Mouse (Mus musculus): ENCODE measurements around the gene Iqsec3. TPM values are rescaled to one million over a fixed set of nuclear protein-coding genes. Genes with fewer than 3 reads are reported as not detected.
"Not testable (repeated sequence)": the region's sequence is repeated elsewhere in the genome, so short reads cannot be mapped to it uniquely, and the experiment has no call there.

Iqsec3 gene
- total and polyA plus RNA-seq, 2 experiments from 2014 or later: 10.7 to 50.3 TPM

DNA sequence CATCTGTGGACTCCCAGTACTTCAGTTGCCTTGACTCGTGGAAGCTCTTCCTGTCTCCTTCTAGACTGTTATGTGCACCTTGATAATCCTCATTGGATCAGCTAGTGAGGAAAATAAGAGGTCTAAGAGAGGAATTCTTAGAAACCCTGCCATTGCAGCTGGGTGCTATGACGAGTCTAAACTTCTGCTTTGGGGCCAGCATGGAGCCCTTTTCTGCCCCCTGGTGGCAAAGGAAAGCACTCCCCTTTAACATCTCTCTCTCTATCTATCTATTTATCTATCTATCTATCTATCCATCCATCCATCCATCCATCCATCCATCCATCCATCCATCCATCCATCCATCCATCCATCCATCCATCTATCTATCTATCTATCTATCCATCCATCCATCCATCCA lies 106.9 kb downstream of the Iqsec3 start:
- not testable (repeated sequence) for H3K4me3 ChIP-seq (ENCODE audit: low read depth, low read length); DNase-seq (ENCODE audit: low spot score); H3K9me3 ChIP-seq (ENCODE audit: low read length); H3K4me1 ChIP-seq (ENCODE audit: insufficient read depth, low read length); H3K9ac ChIP-seq (replicated peaks; ENCODE audit: low read length, poor library complexity, severe bottlenecking); H3K27me3 ChIP-seq (ENCODE audit: insufficient read depth, low read length); ATAC-seq (ENCODE audit: low FRiP score); H3K36me3 ChIP-seq (ENCODE audit: insufficient read depth, low read length); H3K4me2 ChIP-seq (ENCODE audit: low read depth, low read length, poor library complexity, severe bottlenecking); H3K27ac ChIP-seq (ENCODE audit: low read depth, low read length)
- 30% methylated on average over 2 of the region's 2 CpGs for WGBS
- TF ChIP-seq CTCF (IDR thresholded peaks at IDR 0.05): peak; percentile 50

GRCm38 (mm10) chr6:121363956-121364355 lies 109.5 kb downstream of the Iqsec3 start:
- no peak overlapping the region for H3K4me3 ChIP-seq (ENCODE audit: low read depth, low read length)
- TF ChIP-seq CTCF (IDR thresholded peaks at IDR 0.05): no peak
- DNase-seq (ENCODE audit: low spot score) (peak; percentile 58), ATAC-seq (ENCODE audit: low FRiP score) (no peak)
- H3K27ac ChIP-seq (ENCODE audit: low read depth, low read length): no peak overlapping the region
- 83% methylated on average over 4 of the region's 4 CpGs for WGBS
- H3K27me3 ChIP-seq (ENCODE audit: insufficient read depth, low read length): no peaks in the 10 kb centered on the region
- no peaks in the 10 kb centered on the region for H3K9me3 ChIP-seq (ENCODE audit: low read length)
- H3K4me1 ChIP-seq (ENCODE audit: insufficient read depth, low read length): no peaks in the 10 kb centered on the region
- no peak overlapping the region for H3K4me2 ChIP-seq (ENCODE audit: low read depth, low read length, poor library complexity, severe bottlenecking)
- no peak overlapping the region for H3K9ac ChIP-seq (replicated peaks; ENCODE audit: low read length, poor library complexity, severe bottlenecking)
- no peaks in the 10 kb centered on the region for H3K36me3 ChIP-seq (ENCODE audit: insufficient read depth, low read length)

- Histone ChIP-seq H3K9ac (replicated peaks; ENCODE audit: low read length, poor library complexity, severe bottlenecking) (no peak overlapping the region), H3K9me3 (ENCODE audit: low read length) (no peaks in the 10 kb centered on the region), H3K27ac (ENCODE audit: low read depth, low read length) (no peak overlapping the region), H3K4me3 (ENCODE audit: low read depth, low read length) (no peak overlapping the region), H3K27me3 (ENCODE audit: insufficient read depth, low read length) (no peaks in the 10 kb centered on the region), H3K36me3 (ENCODE audit: insufficient read depth, low read length) (no peaks in the 10 kb centered on the region), H3K4me2 (ENCODE audit: low read depth, low read length, poor library complexity, severe bottlenecking) (no peak overlapping the region), H3K4me1 (ENCODE audit: insufficient read depth, low read length) (no peaks in the 10 kb centered on the region)
- no peak for TF ChIP-seq CTCF (IDR thresholded peaks at IDR 0.05)
- ATAC-seq (ENCODE audit: low FRiP score) (no peak), DNase-seq (ENCODE audit: low spot score) (no peak)
- 76% methylated on average over 6 of the region's 6 CpGs for WGBS
Measured at GRCm38 (mm10) chr6:121363061-121363460, 110.4 kb downstream of the Iqsec3 start.

GRCm38 (mm10) chr6:121357232-121357631 lies 116.2 kb downstream of the Iqsec3 start:
- Histone ChIP-seq H3K4me2 (ENCODE audit: low read depth, low read length, poor library complexity, severe bottlenecking) (no peak overlapping the region), H3K27me3 (ENCODE audit: insufficient read depth, low read length) (peaks cover 3% of the 10 kb centered on the region; the same call in 1 of the 2 replicates), H3K4me3 (ENCODE audit: low read depth, low read length) (no peak overlapping the region), H3K9ac (replicated peaks; ENCODE audit: low read length, poor library complexity, severe bottlenecking) (no peak overlapping the region), H3K9me3 (ENCODE audit: low read length) (no peaks in the 10 kb centered on the region), H3K27ac (ENCODE audit: low read depth, low read length) (no peak overlapping the region), H3K4me1 (ENCODE audit: insufficient read depth, low read length) (no peaks in the 10 kb centered on the region), H3K36me3 (ENCODE audit: insufficient read depth, low read length) (no peaks in the 10 kb centered on the region)
- 64% methylated on average over 6 of the region's 6 CpGs for WGBS
- DNase-seq (ENCODE audit: low spot score) (no peak), ATAC-seq (ENCODE audit: low FRiP score) (no peak)
- no peak for TF ChIP-seq CTCF (IDR thresholded peaks at IDR 0.05)

DNA sequence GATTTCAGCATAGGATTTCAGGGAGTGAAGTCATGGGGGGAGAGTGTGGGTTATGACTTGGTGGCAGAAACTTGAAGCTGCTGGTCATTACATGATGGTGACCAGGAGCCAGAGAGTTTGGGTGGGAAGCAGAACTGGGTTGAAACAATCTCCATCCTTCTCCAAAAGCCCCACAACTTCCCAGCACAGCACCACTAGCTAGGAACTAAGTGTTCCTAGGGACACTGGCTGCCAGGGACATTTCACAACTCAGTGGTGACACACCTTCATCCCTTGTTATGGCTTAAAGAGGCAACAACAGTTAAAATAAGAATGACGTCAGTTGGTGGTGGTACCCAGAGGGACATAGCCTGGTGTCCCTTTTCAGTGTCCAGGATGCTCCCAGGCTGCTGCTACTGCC lies 117.4 kb downstream of the Iqsec3 start:
- Histone ChIP-seq H3K4me2 (ENCODE audit: low read depth, low read length, poor library complexity, severe bottlenecking) (no peak overlapping the region), H3K36me3 (ENCODE audit: insufficient read depth, low read length) (no peaks in the 10 kb centered on the region), H3K27me3 (ENCODE audit: insufficient read depth, low read length) (peaks cover 3% of the 10 kb centered on the region; the same call in 1 of the 2 replicates), H3K27ac (ENCODE audit: low read depth, low read length) (no peak overlapping the region), H3K9me3 (ENCODE audit: low read length) (no peaks in the 10 kb centered on the region), H3K9ac (replicated peaks; ENCODE audit: low read length, poor library complexity, severe bottlenecking) (no peak overlapping the region), H3K4me3 (ENCODE audit: low read depth, low read length) (no peak overlapping the region), H3K4me1 (ENCODE audit: insufficient read depth, low read length) (no peaks in the 10 kb centered on the region)
- ATAC-seq (ENCODE audit: low FRiP score) (no peak), DNase-seq (ENCODE audit: low spot score) (no peak)
- 100% methylated on average over 1 of the region's 1 CpGs for WGBS
- TF ChIP-seq CTCF (IDR thresholded peaks at IDR 0.05): no peak

DNA sequence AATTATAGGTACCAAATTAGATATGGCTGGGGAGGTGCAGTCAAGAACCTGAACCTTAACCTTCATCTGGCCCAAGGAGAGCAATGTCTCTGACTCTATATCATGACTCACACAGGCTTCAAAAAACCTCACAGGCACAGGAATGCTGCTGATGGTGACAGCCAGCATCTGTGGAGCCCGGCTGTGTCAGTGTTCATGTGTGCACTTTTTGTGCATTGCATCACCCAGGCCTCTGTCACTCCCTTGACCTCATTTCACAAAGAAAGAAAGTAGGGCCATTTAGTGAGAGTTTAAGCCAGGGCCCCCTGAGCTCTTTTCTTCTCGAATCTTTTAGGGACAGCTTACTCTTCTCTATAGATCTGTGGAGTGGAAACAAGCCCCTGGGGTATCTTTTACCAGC lies 121.2 kb downstream of the Iqsec3 start:
- Histone ChIP-seq H3K4me3 (ENCODE audit: low read depth, low read length) (no peak overlapping the region), H3K4me1 (ENCODE audit: insufficient read depth, low read length) (no peaks in the 10 kb centered on the region), H3K9me3 (ENCODE audit: low read length) (no peaks in the 10 kb centered on the region), H3K27me3 (ENCODE audit: insufficient read depth, low read length) (peaks cover 3% of the 10 kb centered on the region; the same call in 1 of the 2 replicates), H3K4me2 (ENCODE audit: low read depth, low read length, poor library complexity, severe bottlenecking) (no peak overlapping the region), H3K36me3 (ENCODE audit: insufficient read depth, low read length) (no peaks in the 10 kb centered on the region), H3K27ac (ENCODE audit: low read depth, low read length) (no peak overlapping the region), H3K9ac (replicated peaks; ENCODE audit: low read length, poor library complexity, severe bottlenecking) (no peak overlapping the region)
- DNase-seq (ENCODE audit: low spot score): no peak
- no peak for TF ChIP-seq CTCF (IDR thresholded peaks at IDR 0.05)
- 30% methylated on average over 2 of the region's 2 CpGs for WGBS
- ATAC-seq (ENCODE audit: low FRiP score): no peak
